Mouse (Mus musculus): Measurements from ENCODE around the gene Esp3. TPM values are rescaled to one million over a fixed set of nuclear protein-coding genes. Genes with fewer than 3 reads are reported as not detected.
"Not testable (repeated sequence)": the region's sequence is repeated elsewhere in the genome, so short reads cannot be mapped to it uniquely, and the experiment has no call there.

Esp3 gene
- polyA plus RNA-seq (2015; fragmentation: Nextera tagmentation; extraction: Ambion mirVana): not detected in 2 replicates

DNA sequence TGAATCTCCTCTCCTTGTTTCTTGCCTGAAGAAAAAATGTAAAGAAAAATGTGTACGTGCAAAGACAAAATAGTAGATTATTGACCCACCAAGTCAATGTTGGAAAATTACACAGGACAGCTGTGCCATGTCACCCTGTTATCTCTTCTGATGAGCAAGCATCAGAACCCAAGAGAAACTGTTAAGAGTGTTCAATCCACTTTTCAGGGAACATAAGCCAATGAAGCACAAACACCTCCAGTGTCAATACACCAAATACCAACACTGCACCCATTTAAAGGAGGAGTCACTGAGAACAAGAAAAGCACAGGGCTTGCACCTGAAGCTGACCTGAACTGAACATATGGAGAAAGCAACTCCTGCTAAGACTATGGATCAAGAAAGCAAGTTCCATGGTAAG is at the start of gene Esp3:
Gene Esp3 (plus strand): TSS at position 301 of the 400 bp plus-strand sequence.
- not testable (repeated sequence) for H3K27me3 ChIP-seq; H3K9ac ChIP-seq; H3K36me3 ChIP-seq; H3K9me3 ChIP-seq (replicated peaks); H3K4me1 ChIP-seq (replicated peaks); ATAC-seq (replicated peaks; ENCODE audit: insufficient number of reproducible peaks, insufficient read depth, low FRiP score, low read depth); H3K4me3 ChIP-seq; H3K4me2 ChIP-seq; H3K27ac ChIP-seq
- 86% methylated on average over 1 of the region's 1 CpGs for WGBS

GRCm38 (mm10) chr17:40583906-40584305 is 48.0 kb upstream of the Esp3 start:
- H3K36me3 ChIP-seq; H3K4me3 ChIP-seq; H3K9ac ChIP-seq; H3K4me1 ChIP-seq (replicated peaks); H3K27ac ChIP-seq; H3K9me3 ChIP-seq (replicated peaks); H3K27me3 ChIP-seq; ATAC-seq (replicated peaks; ENCODE audit: insufficient number of reproducible peaks, insufficient read depth, low FRiP score, low read depth); H3K4me2 ChIP-seq: not testable (repeated sequence)
- 45% methylated on average over 6 of the region's 6 CpGs for WGBS

DNA sequence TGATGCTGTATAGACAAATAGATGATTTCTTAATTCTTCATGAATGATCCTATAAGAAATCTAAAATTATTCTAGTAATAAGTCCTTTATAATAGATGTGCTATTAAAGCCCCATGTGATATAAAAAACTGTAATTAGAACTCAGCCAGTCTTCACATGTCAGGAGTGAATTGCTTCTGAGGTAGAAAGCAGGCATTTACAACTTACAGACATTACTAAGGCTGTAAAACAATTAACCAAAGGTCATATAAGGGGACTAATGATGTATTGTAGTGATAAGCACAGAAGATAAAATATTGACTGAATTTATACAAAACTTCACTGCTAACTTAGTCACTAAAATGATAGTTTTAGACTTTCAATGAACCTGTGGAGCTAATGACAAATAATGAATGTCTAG is 40.6 kb upstream of the Esp3 start:
- Histone ChIP-seq H3K4me2 (no peak overlapping the region), H3K4me3 (no peak overlapping the region), H3K9ac (no peak overlapping the region), H3K9me3 (replicated peaks) (no peaks in the 10 kb centered on the region), H3K27ac (no peak overlapping the region), H3K36me3 (no peaks in the 10 kb centered on the region), H3K4me1 (replicated peaks) (no peaks in the 10 kb centered on the region), H3K27me3 (no peaks in the 10 kb centered on the region)
- ATAC-seq (replicated peaks; ENCODE audit: insufficient number of reproducible peaks, insufficient read depth, low FRiP score, low read depth): no peak

DNA sequence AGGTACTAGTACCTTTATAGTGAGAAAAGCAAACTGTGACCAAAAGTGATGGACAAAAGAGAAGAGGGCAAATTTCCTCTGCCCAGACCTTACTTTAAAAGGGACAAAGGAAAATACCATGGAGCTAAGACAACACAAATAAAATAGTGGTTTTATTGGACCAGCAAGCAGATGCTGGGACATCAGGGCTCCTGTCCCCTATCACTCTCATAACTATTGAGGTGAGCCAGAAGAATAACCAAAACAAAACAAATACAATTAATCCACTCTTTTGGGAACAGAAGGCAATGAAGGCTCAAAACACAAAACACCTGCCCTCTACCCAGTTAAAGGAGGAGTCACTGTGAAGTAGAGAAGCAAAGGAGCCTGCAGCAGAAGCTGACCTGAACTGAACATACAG is 33.6 kb upstream of the Esp3 start, which contains the start of gene Esp4:
Gene Esp4 (plus strand): TSS at position 301 of the 400 bp plus-strand sequence.
- ATAC-seq (replicated peaks; ENCODE audit: insufficient number of reproducible peaks, insufficient read depth, low FRiP score, low read depth): no peak
- Histone ChIP-seq H3K4me2 (no peak within 1 kb of the TSS), H3K9ac (no peak within 1 kb of the TSS)

DNA sequence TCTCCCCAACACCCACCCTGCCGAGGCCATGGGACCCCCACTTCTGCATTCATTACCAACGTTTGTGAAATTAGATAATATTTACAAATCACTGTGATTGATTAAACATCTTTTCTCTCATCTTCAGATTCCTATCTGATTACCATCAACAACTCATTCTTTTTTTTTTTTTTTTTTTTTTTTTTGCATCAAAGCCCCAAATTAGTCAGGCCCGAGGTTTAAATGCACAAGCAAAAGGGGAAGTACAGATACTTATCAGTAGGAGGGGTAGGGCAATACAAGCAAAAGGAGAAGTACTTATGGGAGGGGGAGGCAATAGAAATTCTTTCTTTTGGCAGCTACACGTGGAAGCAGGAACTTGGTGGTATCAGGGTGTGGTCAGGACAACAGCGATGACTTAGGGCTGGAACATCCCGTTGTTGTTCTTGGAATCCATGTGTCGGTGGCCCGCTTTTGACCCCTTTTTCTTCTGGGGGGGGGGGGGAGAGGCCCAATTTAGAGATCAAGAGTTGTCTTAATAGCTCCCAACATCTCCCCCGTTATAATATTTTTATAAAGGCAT is 30.3 kb downstream of the Esp3 start:
- not testable (repeated sequence) for ATAC-seq (replicated peaks; ENCODE audit: insufficient number of reproducible peaks, insufficient read depth, low FRiP score, low read depth); H3K36me3 ChIP-seq; H3K4me1 ChIP-seq (replicated peaks); H3K4me2 ChIP-seq; H3K9ac ChIP-seq; H3K27me3 ChIP-seq; H3K27ac ChIP-seq; H3K9me3 ChIP-seq (replicated peaks); H3K4me3 ChIP-seq
- WGBS: 60% methylated on average over 9 of the region's 9 CpGs

More for the DNA sequence above, 33.6 kb upstream of the Esp3 start, which contains the start of gene Esp4:
- Histone ChIP-seq H3K27ac (no peak within 1 kb of the TSS), H3K36me3 (no peaks in the 10 kb centered on the region), H3K4me3 (no peak within 1 kb of the TSS), H3K27me3 (no peaks in the 10 kb centered on the region), H3K9me3 (replicated peaks) (no peaks in the 10 kb centered on the region), H3K4me1 (replicated peaks) (no peaks in the 10 kb centered on the region)

GRCm38 (mm10) chr17:40663161-40663811 is 31.4 kb downstream of the Esp3 start:
- WGBS: 79% methylated on average over 12 of the region's 12 CpGs
- not testable (repeated sequence) for H3K36me3 ChIP-seq; H3K27me3 ChIP-seq; H3K9ac ChIP-seq; ATAC-seq (replicated peaks; ENCODE audit: insufficient number of reproducible peaks, insufficient read depth, low FRiP score, low read depth); H3K27ac ChIP-seq; H3K4me3 ChIP-seq; H3K4me2 ChIP-seq; H3K4me1 ChIP-seq (replicated peaks); H3K9me3 ChIP-seq (replicated peaks)

Other genes with a start within 250 kb of the Esp3 start
- gene Esp8, start 112.1 kb upstream of the Esp3 start, polyA plus RNA-seq (2015; fragmentation: Nextera tagmentation; extraction: Ambion mirVana): 0.48 TPM in 1 of 2 replicates, not detected in the other
- not detected in 2 replicates for gene Esp6, start 70.6 kb upstream of the Esp3 start, polyA plus RNA-seq (2015; fragmentation: Nextera tagmentation; extraction: Ambion mirVana)
- gene Esp4, start 33.5 kb upstream of the Esp3 start, polyA plus RNA-seq (2015; fragmentation: Nextera tagmentation; extraction: Ambion mirVana): not detected in 2 replicates
- gene Esp1, start 95.0 kb downstream of the Esp3 start, polyA plus RNA-seq (2015; fragmentation: Nextera tagmentation; extraction: Ambion mirVana): not detected in 2 replicates
- gene Crisp2, start 174.9 kb downstream of the Esp3 start, polyA plus RNA-seq (2015; fragmentation: Nextera tagmentation; extraction: Ambion mirVana): not detected in 2 replicates
- gene Rhag, start 179.1 kb downstream of the Esp3 start, polyA plus RNA-seq (2015; fragmentation: Nextera tagmentation; extraction: Ambion mirVana): 1.3 and 2.6 TPM in 2 replicates
- gene 9130008F23Rik, start 248.5 kb downstream of the Esp3 start, polyA plus RNA-seq (2015; fragmentation: Nextera tagmentation; extraction: Ambion mirVana): 2.3 and 2.5 TPM in 2 replicates

All from heart, embryonic 15.5 days (tissue).